Mouse (Mus musculus) adrenal gland, postnatal 25 days (tissue): Measurements from ENCODE around the gene Olfr1465. TPM values are rescaled to one million over a fixed set of nuclear protein-coding genes. Genes with fewer than 3 reads are reported as not detected.

Source experiments
- DNase-seq: peaks from one replicate; pipeline ENCODE4 v3.0.0; 2021; ENCODE audit warnings: mixed read lengths
- long read RNA-seq: library from polyadenylated mRNA; stranded (forward); transcript quantifications from one replicate; pipeline ENCODE4 v2.0.0, GENCODE M21; 2021
- total RNA-seq: library from RNA; stranded (reverse); gene quantifications from 2 replicates; pipeline ENCODE4 v1.2.3, GENCODE M21; 2021

Olfr1465 gene
- not detected in 2 replicates for total RNA-seq
- long read RNA-seq, result 0 reads

DNA sequence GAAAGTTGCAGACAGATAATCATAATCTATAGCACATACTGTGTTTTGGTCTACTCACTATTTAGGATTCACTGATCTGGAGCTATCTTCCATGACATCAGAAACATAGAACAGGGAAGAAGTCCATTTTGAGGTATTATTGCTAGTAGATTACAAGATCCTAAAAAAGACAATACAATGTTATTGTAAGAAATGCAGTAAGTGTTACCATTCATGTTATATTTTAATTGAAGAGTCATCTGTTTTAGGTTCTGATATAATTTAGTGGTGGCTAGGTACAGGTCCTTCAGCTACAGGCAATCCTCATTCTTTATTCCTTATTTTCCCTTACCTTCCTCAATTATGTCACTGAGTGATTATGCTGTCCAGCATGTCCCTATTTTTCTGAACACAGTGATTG, at the start of gene Olfr1465:
TSS of gene Olfr1465 (minus strand) at position 101 of the 400 bp plus-strand sequence.
- DNase-seq, result no peak

GRCm38 (mm10) chr19:13361936-13362335, 46.6 kb upstream of the Olfr1465 start, which contains the start of gene Olfr1467:
Gene Olfr1467 (plus strand): TSS chr19:13362236.
- DNase-seq, result no peak

DNA sequence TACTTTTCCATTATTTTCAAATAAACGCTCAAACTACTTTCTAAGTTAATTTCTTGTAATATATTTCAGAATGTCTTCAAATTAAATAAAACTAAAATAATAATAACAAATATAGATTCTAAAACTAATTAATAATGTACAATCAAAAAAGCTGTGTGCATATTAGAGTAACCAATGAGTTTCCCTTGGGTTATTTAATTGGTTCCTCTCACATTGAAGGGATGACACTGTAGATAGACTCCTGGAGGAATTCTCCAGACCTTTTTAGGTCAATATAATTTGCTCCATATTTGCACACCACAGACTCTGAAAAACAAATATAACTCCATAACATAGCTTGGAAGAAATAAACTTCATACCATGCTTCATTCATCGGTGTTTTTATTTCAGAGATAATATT, 23.2 kb upstream of the Olfr1465 start, which contains the start of gene Olfr1466:
TSS of gene Olfr1466 (plus strand) at position 301 of the 400 bp plus-strand sequence.
- no peak for DNase-seq

Other genes with a start within 250 kb of the Olfr1465 start
- not detected in 2 replicates for gene Olfr1457, start 217.7 kb downstream of the Olfr1465 start, total RNA-seq
- not detected in 2 replicates for gene Olfr1458, start 208.8 kb downstream of the Olfr1465 start, total RNA-seq
- gene Olfr1459, start 166.0 kb downstream of the Olfr1465 start, total RNA-seq, result 0.09 TPM in 1 of 2 replicates, not detected in the other
- gene Olfr1461, start 152.5 kb downstream of the Olfr1465 start, total RNA-seq, result not detected in 2 replicates
- gene Olfr1462, start 129.8 kb downstream of the Olfr1465 start, total RNA-seq, result not detected in 2 replicates
- not detected in 2 replicates for gene Olfr1463, start 84.2 kb downstream of the Olfr1465 start, total RNA-seq
- gene Olfr1466, start 23.3 kb upstream of the Olfr1465 start, total RNA-seq, result not detected in 2 replicates
- gene Olfr1467, start 46.7 kb upstream of the Olfr1465 start, total RNA-seq, result not detected in 2 replicates
- not detected in 2 replicates for gene Olfr1469, start 92.3 kb upstream of the Olfr1465 start, total RNA-seq
- gene Olfr1471, start 127.9 kb upstream of the Olfr1465 start, total RNA-seq, result not detected in 2 replicates
- gene Olfr1472, start 140.5 kb upstream of the Olfr1465 start, total RNA-seq, result not detected in 2 replicates
- gene Olfr1474, start 154.0 kb upstream of the Olfr1465 start, total RNA-seq, result not detected in 2 replicates
- not detected in 2 replicates for gene Olfr1475, start 164.7 kb upstream of the Olfr1465 start, total RNA-seq
- not detected in 2 replicates for gene Olfr1477, start 185.0 kb upstream of the Olfr1465 start, total RNA-seq
- gene Olfr1480, start 212.4 kb upstream of the Olfr1465 start, total RNA-seq, result not detected in 2 replicates